Mouse (Mus musculus): ENCODE data around the gene Nkpd1. TPM values are rescaled to one million over a fixed set of nuclear protein-coding genes. Genes with fewer than 3 reads are reported as not detected.

Gene Nkpd1
- polyA plus RNA-seq, 1 experiment from 2014 or later, result 0.75 TPM

- H3K4me2 ChIP-seq (replicated peaks), result no peak overlapping the region
- no peak for ATAC-seq (replicated peaks)
- peaks cover 44% of the 10 kb centered on the region for H3K4me1 ChIP-seq
- no peak overlapping the region for H3K4me3 ChIP-seq
- H3K36me3 ChIP-seq, result peaks cover 5% of the 10 kb centered on the region; the same call in 1 of the 2 replicates
- WGBS, result 88% methylated on average over 2 of the region's 2 CpGs
- H3K27ac ChIP-seq (replicated peaks), result no peak overlapping the region
- H3K9ac ChIP-seq (replicated peaks), result no peak overlapping the region
- H3K27me3 ChIP-seq, result no peaks in the 10 kb centered on the region
- H3K9me3 ChIP-seq, result no peaks in the 10 kb centered on the region
Measured at GRCm38 (mm10) chr7:19557086-19557485, 39.4 kb downstream of the Nkpd1 start.

DNA sequence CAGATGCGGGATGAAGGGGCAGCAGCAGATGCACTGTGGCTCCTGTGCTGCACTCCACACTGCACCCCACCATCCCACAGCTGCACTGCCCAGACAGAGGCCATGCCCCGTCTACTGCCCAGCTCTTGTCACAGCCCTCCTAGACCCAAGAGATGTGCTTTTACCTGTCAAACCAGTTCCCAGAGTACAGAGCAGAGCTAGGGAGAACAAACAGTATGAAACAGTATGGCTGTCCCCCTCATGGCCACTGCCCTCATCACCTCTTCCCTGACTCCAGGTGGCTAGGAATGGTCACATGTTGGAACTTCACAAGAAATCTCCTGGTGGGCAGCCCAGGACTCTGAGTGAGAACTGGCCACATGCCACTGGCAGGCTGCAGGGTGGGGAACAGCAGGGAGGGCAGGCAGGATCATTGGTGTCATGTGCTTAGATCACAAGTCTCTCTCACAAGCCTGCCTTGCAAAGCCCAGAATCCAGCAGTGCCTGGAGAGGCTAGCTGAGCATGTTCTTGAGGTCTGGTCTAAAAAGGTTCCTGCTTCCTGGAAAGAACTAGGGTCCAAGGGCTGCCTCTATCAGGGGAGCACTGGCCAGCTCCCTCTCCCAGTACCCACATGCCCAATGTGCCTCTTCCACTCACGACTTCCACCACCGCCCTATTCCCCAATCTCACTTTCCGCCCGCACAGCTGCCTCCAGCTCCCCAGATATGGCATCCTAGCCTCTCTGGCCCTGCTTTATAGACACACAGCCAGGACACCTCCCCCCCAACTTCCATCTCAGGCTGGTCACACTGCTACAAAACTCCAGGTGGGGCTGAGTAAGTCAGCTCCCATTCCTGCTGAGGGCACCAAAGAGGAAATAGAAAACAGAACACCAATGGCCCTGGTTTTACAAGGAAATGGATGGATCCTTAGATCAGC lies 40.6 kb downstream of the Nkpd1 start:
- Histone ChIP-seq H3K4me1 (peaks cover 50% of the 10 kb centered on the region), H3K4me2 (replicated peaks) (no peak overlapping the region), H3K27me3 (no peaks in the 10 kb centered on the region), H3K27ac (replicated peaks) (no peak overlapping the region), H3K9me3 (no peaks in the 10 kb centered on the region), H3K36me3 (0 out of 2 replicates have a peak, but pooled peaks cover 2% of the 10 kb centered on the region), H3K4me3 (no peak overlapping the region), H3K9ac (replicated peaks) (no peak overlapping the region)
- 96% methylated on average over 6 of the region's 6 CpGs for WGBS
- ATAC-seq (replicated peaks), result no peak

DNA sequence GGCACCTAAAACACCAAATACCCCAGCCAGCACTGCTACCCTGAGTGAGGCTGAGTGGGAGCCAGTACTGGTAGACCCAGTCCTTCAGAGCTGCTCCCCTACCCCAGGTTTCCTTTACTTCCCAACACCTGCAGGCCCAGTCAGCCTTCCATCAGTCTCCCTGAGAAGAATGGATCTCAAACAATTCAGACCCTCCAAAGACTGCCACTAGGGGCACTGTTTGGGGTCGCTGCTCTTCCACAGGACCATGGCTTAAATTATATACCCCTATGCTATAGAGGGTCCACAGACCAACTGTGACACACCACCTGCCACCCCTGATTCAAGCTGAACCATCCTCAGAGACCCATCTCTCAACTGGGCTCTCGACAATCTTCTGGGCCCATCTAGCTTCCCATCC lies 41.3 kb downstream of the Nkpd1 start:
- no peak for ATAC-seq (replicated peaks)
- peaks cover 3% of the 10 kb centered on the region; the same call in 1 of the 2 replicates for H3K36me3 ChIP-seq
- H3K9me3 ChIP-seq, result no peaks in the 10 kb centered on the region
- no peak overlapping the region for H3K9ac ChIP-seq (replicated peaks)
- H3K27me3 ChIP-seq, result no peaks in the 10 kb centered on the region
- WGBS, result 35% methylated on average over 2 of the region's 2 CpGs
- H3K4me1 ChIP-seq, result peaks cover 55% of the 10 kb centered on the region
- no peak overlapping the region for H3K4me3 ChIP-seq
- no peak overlapping the region for H3K27ac ChIP-seq (replicated peaks)
- 0 out of 2 replicates have a peak overlapping the region, but pooled peaks have one; percentile 17 for H3K4me2 ChIP-seq (replicated peaks)

DNA sequence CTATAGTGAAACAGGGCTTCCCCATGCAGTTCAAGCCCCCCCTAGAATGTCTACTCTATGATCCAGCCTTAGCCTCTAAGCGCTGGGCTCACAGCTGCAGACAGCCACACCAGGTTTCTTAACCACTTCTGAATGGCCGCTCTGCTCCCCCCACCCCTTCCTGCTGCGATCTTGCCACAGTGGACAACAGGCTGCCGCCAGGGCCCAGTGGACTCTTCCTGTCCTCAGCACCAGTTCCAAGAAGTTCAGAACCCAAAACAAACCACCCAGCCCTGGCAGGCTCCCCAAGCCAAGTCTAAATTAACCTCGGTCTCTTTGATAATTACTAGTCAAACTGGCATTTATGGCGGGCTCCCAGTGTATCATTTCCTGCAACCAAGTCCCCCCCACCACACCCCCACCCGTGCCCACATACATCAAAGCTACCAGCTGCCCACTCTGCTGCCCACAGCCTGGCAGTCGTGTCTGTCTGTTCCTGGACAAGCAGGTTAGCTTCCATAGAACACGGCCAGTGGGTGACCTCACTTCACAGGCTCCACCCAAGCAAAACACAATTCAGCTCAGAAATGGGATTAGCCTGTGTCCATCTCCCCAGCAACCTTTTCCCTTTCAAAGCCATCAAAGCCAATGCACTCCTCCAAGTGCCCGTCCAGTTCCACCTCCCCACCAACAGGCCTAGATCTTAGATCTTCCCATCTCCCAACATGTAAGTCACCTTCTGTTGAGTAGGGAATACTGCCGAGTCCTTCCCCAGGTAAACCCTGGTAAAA lies 43.0 kb downstream of the Nkpd1 start:
- H3K9ac ChIP-seq (replicated peaks), result peak overlapping the region; percentile 91
- no peaks in the 10 kb centered on the region for H3K27me3 ChIP-seq
- peak overlapping the region; percentile 95 for H3K4me2 ChIP-seq (replicated peaks)
- no peak for ATAC-seq (replicated peaks)
- peaks cover 55% of the 10 kb centered on the region for H3K4me1 ChIP-seq
- H3K9me3 ChIP-seq, result no peaks in the 10 kb centered on the region
- peak overlapping the region; percentile 77 for H3K4me3 ChIP-seq
- 25% methylated on average over 11 of the region's 11 CpGs for WGBS
- no peak overlapping the region for H3K27ac ChIP-seq (replicated peaks)
- peaks cover 18% of the 10 kb centered on the region for H3K36me3 ChIP-seq

GRCm38 (mm10) chr7:19561431-19561764 lies 43.8 kb downstream of the Nkpd1 start:
- no peak for ATAC-seq (replicated peaks)
- peak overlapping the region; percentile 95 for H3K4me2 ChIP-seq (replicated peaks)

GRCm38 (mm10) chr7:19561765-19562642 lies 44.4 kb downstream of the Nkpd1 start:
- Histone ChIP-seq H3K4me1 (peaks cover 54% of the 10 kb centered on the region), H3K27me3 (no peaks in the 10 kb centered on the region), H3K4me3 (peak overlapping the region; percentile 77), H3K4me2 (replicated peaks) (peak overlapping the region; percentile 95), H3K27ac (replicated peaks) (peak overlapping the region; percentile 96), H3K9me3 (no peaks in the 10 kb centered on the region), H3K9ac (replicated peaks) (peak overlapping the region; percentile 91), H3K36me3 (peaks cover 19% of the 10 kb centered on the region)
- WGBS, result under 1% methylated on average over 102 of the region's 102 CpGs
- peak; percentile 90 for ATAC-seq (replicated peaks)

More at GRCm38 (mm10) chr7:19561431-19561764, 43.8 kb downstream of the Nkpd1 start:
- H3K4me1 ChIP-seq, result peaks cover 55% of the 10 kb centered on the region
- H3K27me3 ChIP-seq, result no peaks in the 10 kb centered on the region
- peak overlapping the region; percentile 77 for H3K4me3 ChIP-seq
- H3K9ac ChIP-seq (replicated peaks), result peak overlapping the region; percentile 91
- H3K36me3 ChIP-seq, result peaks cover 18% of the 10 kb centered on the region
- H3K9me3 ChIP-seq, result no peaks in the 10 kb centered on the region
- H3K27ac ChIP-seq (replicated peaks), result peak overlapping the region; percentile 96; the same call in 1 of the 2 replicates
- 1% methylated on average over 11 of the region's 11 CpGs for WGBS

GRCm38 (mm10) chr7:19562643-19563410 lies 45.2 kb downstream of the Nkpd1 start, which contains the start of gene Ppp1r37:
TSS of gene Ppp1r37 (minus strand) at chr7:19563076.
- peak within 1 kb of the TSS; percentile 77 for H3K4me3 ChIP-seq
- peaks cover 20% of the 10 kb centered on the region for H3K36me3 ChIP-seq
- no peaks in the 10 kb centered on the region for H3K27me3 ChIP-seq
- H3K9me3 ChIP-seq, result no peaks in the 10 kb centered on the region
- peaks cover 46% of the 10 kb centered on the region for H3K4me1 ChIP-seq
- H3K4me2 ChIP-seq (replicated peaks), result peak within 1 kb of the TSS; percentile 95
- H3K27ac ChIP-seq (replicated peaks), result peak within 1 kb of the TSS; percentile 96
- peak within 1 kb of the TSS; percentile 91 for H3K9ac ChIP-seq (replicated peaks)
- ATAC-seq (replicated peaks), result peak; percentile 47
- WGBS, result 2% methylated on average over 19 of the region's 19 CpGs

GRCm38 (mm10) chr7:19563884-19564283 lies 46.2 kb downstream of the Nkpd1 start:
- Histone ChIP-seq H3K9me3 (no peaks in the 10 kb centered on the region), H3K9ac (replicated peaks) (no peak overlapping the region), H3K4me2 (replicated peaks) (no peak overlapping the region), H3K4me3 (no peak overlapping the region), H3K27ac (replicated peaks) (no peak overlapping the region), H3K4me1 (peaks cover 35% of the 10 kb centered on the region), H3K27me3 (no peaks in the 10 kb centered on the region), H3K36me3 (peaks cover 23% of the 10 kb centered on the region)
- 88% methylated on average over 3 of the region's 3 CpGs for WGBS
- no peak for ATAC-seq (replicated peaks)

DNA sequence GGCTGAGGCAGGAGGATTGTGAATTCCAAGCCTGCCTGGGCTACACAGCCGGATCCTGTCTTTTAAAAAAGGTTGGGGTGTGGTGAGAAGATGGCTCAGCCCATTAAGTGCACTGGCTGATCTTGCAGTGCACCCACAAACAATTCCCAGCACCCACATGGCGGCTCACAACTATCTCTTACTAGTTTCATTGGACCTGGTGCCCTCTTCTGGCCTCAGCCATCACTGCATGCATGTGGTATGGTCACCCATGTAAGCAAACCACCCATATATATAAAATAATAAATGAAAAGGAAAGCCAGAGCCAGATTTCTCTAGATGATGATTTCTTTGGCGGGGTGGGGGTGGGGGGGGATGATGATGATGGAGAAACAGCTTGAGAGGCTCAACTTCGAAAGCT lies 46.8 kb downstream of the Nkpd1 start:
- ATAC-seq (replicated peaks), result no peak
- Histone ChIP-seq H3K4me1 (peaks cover 30% of the 10 kb centered on the region), H3K27ac (replicated peaks) (no peak overlapping the region), H3K9ac (replicated peaks) (no peak overlapping the region), H3K36me3 (peaks cover 25% of the 10 kb centered on the region), H3K4me3 (no peak overlapping the region), H3K4me2 (replicated peaks) (no peak overlapping the region), H3K9me3 (no peaks in the 10 kb centered on the region), H3K27me3 (no peaks in the 10 kb centered on the region)
- 95% methylated on average over 4 of the region's 4 CpGs for WGBS

DNA sequence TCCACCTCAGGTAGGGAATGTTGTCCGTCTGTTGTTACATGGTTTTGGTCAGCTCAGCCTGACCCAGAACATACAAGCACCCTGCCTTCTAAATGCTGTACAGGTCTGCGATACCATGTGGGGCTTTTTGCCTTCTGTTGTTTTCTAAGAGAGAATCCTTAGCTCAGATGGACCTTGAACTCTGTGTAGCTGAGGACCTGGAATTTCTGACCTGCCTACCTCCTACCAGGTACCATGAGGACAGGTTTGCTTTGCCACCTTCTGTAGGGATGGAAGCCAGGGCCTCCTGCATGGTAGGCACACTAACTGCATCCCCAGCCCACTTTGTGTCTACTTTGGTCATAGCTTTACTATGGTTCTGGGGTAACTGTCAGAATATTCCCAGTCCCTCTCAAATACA lies 48.2 kb downstream of the Nkpd1 start:
- H3K36me3 ChIP-seq, result peaks cover 27% of the 10 kb centered on the region
- H3K4me3 ChIP-seq, result no peak overlapping the region
- no peak for ATAC-seq (replicated peaks)
- no peak overlapping the region for H3K27ac ChIP-seq (replicated peaks)
- 94% methylated on average over 2 of the region's 2 CpGs for WGBS
- H3K9ac ChIP-seq (replicated peaks), result no peak overlapping the region
- no peak overlapping the region for H3K4me2 ChIP-seq (replicated peaks)
- no peaks in the 10 kb centered on the region for H3K9me3 ChIP-seq
- no peaks in the 10 kb centered on the region for H3K27me3 ChIP-seq
- peaks cover 16% of the 10 kb centered on the region for H3K4me1 ChIP-seq

DNA sequence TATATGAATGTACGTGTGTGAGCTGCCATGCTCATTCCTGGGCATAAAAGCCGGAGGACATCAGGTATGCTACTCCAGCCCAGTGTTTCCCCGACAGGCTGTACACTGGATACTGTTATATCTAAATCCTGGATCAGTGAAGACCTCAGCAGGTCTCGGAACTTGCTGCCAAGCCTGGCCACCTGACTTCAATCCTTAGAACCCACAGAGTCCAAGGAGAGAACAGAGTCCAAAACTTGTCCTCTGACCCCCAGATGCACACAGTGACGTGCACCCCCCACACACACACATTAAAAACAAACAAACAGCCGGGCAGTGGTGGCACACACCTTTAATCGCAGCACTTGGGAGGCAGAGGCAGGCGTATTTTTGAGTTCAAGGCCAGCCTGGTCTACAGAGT lies 49.8 kb downstream of the Nkpd1 start:
- Histone ChIP-seq H3K4me1 (peaks cover 21% of the 10 kb centered on the region), H3K27ac (replicated peaks) (no peak overlapping the region), H3K4me3 (no peak overlapping the region), H3K4me2 (replicated peaks) (no peak overlapping the region), H3K9me3 (no peaks in the 10 kb centered on the region), H3K27me3 (no peaks in the 10 kb centered on the region), H3K36me3 (peaks cover 27% of the 10 kb centered on the region), H3K9ac (replicated peaks) (no peak overlapping the region)
- ATAC-seq (replicated peaks), result no peak
- 92% methylated on average over 8 of the region's 8 CpGs for WGBS
